Mouse (Mus musculus): Measurements from ENCODE around the gene Eef1akmt2. TPM values are rescaled to one million over a fixed set of nuclear protein-coding genes. Genes with fewer than 3 reads are reported as not detected.
A peak's percentile ranks its signal among the peaks of the same experiment; 100 is the strongest.

Gene Eef1akmt2
- polyA plus RNA-seq, 1 experiment from 2014 or later: 97.0 TPM

DNA sequence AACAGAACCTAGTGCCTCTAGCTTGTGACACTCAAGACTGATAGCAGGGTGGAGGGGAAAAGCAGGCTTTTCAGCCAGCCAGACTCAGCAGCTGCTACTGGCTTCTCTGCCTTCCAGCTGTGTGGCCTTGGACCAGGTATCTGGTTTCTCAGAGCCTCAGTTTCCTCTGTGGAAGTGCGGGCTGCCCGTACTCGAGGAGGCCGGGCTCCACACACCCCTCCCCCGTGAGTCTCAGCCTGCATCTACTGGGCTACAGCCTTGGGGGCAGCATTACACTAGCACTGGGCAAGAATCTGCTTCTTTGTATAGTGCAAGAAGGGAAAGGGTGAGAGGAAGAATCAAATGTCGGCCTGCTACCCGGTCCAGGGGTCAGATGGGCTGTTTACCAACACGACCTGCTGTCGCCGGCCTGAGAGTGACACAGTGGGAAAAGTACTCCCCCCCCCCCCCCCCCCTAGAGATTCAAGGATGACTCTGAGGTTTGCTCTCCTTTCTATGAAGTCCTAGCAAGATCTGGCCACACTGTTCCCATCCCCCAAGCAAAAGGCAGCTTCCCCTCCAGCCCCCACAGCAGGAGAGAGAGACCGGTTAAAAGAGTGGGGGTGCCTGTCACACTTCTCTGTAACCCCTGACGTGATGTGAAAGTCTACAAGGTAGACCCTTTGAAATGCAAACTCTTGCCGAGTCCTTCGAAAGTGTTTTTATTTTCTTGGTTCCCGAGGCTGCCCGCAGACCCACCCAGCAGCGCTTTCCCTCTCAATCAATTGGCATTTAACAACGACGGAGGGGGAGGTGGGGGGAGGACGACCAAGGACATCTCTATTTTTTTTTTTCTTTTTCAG lies 43.4 kb downstream of the Eef1akmt2 start:
- WGBS: 4% methylated on average over 20 of the region's 20 CpGs
- Histone ChIP-seq H3K36me3 (ENCODE audit: control insufficient read depth, insufficient read depth) (no peaks in the 10 kb centered on the region), H3K27me3 (replicated peaks; ENCODE audit: control insufficient read depth, insufficient read depth, low read length) (no peaks in the 10 kb centered on the region), H3K4me2 (ENCODE audit: low read length) (peak overlapping the region; percentile 40), H3K9ac (replicated peaks; ENCODE audit: low read depth, low read length) (peak overlapping the region; percentile 35; the same call in 1 of the 2 replicates), H3K4me3 (replicated peaks; ENCODE audit: low read length) (peak overlapping the region; percentile 7), H3K27ac (ENCODE audit: low read length) (peak overlapping the region; percentile 71), H3K9me3 (ENCODE audit: control insufficient read depth, low read length) (no peaks in the 10 kb centered on the region), H3K4me1 (replicated peaks; ENCODE audit: control insufficient read depth, insufficient read depth, low read length) (peaks cover 71% of the 10 kb centered on the region)
- peak; percentile 24; the same call in 1 of the 2 replicates for ATAC-seq

DNA sequence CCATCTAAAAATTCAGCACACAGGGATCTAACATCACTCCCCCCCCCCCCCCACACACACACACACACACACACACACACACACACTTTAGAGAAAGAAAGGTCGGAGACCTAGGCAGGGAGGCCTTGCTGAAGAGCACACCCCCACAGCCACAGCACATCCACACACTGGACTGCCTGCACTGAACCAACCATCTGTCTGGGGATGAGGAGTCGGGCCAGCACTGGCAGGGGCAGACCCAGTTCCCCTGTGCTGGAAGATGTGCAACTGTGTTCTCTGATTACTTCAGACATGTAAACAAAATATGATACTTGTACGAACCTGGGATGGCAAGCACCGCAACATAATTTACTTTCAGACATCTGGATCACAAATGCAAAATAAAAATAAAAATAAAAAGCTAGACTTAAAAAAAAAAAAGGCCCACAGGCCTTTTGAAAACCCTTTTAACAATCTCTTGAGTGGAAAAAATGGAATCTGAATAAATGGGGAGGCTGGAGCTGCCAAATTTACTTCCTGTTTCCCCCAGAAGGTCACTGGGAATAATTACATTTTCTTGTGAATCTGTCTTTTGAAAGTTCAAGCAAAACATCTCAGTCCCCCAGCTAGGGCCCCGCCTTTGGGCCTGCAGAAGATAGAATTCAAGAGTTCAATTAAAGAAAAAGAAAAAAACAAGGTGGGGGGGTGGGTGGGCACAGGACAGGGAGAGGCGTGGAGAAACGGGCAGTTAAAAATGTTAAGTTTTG lies 44.2 kb downstream of the Eef1akmt2 start:
- Histone ChIP-seq H3K9ac (replicated peaks; ENCODE audit: low read depth, low read length) (peak overlapping the region; percentile 35; the same call in 1 of the 2 replicates), H3K27me3 (replicated peaks; ENCODE audit: control insufficient read depth, insufficient read depth, low read length) (no peaks in the 10 kb centered on the region), H3K36me3 (ENCODE audit: control insufficient read depth, insufficient read depth) (no peaks in the 10 kb centered on the region), H3K4me1 (replicated peaks; ENCODE audit: control insufficient read depth, insufficient read depth, low read length) (peaks cover 74% of the 10 kb centered on the region), H3K9me3 (ENCODE audit: control insufficient read depth, low read length) (no peaks in the 10 kb centered on the region), H3K4me3 (replicated peaks; ENCODE audit: low read length) (no peak overlapping the region), H3K27ac (ENCODE audit: low read length) (peak overlapping the region; percentile 71; the same call in 1 of the 2 replicates), H3K4me2 (ENCODE audit: low read length) (peak overlapping the region; percentile 40)
- ATAC-seq: no peak
- 29% methylated on average over 7 of the region's 7 CpGs for WGBS

DNA sequence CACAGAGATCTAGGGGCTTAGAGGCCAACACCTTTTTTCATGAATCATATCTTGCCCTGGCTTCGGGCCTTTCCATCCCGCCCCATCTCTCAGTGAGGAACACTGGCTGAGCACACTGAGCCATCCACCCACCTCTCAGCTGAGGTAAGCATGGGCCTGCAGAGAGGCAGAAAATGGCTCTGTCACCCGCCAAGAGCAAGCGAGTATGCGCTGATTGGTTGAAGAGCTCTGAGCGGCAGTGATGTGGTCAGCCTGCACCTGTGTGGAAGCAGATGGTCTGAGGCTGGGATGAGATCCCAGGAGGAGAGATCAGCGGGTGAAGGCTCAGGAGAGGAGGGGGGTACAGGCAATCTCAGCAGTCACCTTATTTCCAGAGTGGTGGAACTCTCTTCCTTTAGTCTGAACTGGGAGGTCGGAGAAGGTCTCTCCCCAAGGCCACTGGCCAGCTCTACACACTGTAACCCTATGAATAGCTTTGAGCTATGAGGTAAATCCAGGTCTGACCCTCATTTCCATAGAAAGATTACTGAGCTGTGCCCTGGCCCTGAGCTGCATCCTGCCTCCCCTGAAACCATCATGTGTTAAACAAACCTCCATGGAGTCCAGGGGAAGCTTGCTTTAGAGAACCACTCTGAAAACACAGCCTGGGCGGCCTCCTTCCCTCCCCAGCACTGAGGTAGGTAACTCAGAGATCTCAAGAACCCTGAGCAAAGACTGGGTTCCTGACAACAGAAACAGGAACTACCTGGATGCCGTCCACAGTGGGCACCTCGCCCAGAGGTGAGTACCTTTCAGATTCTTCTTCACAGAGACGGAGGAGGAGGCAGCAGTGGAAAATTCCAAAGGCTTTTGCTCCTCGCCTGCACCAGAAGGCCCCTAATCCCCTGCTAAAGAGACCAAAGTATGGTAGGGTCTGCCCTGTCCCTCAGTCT lies 45.3 kb downstream of the Eef1akmt2 start:
- Histone ChIP-seq H3K27me3 (replicated peaks; ENCODE audit: control insufficient read depth, insufficient read depth, low read length) (no peaks in the 10 kb centered on the region), H3K27ac (ENCODE audit: low read length) (peak overlapping the region; percentile 46), H3K4me2 (ENCODE audit: low read length) (no peak overlapping the region), H3K4me3 (replicated peaks; ENCODE audit: low read length) (no peak overlapping the region), H3K4me1 (replicated peaks; ENCODE audit: control insufficient read depth, insufficient read depth, low read length) (peaks cover 72% of the 10 kb centered on the region), H3K9me3 (ENCODE audit: control insufficient read depth, low read length) (no peaks in the 10 kb centered on the region), H3K9ac (replicated peaks; ENCODE audit: low read depth, low read length) (peak overlapping the region; percentile 35; the same call in 1 of the 2 replicates), H3K36me3 (ENCODE audit: control insufficient read depth, insufficient read depth) (no peaks in the 10 kb centered on the region)
- no peak for ATAC-seq
- 49% methylated on average over 13 of the region's 13 CpGs for WGBS

DNA sequence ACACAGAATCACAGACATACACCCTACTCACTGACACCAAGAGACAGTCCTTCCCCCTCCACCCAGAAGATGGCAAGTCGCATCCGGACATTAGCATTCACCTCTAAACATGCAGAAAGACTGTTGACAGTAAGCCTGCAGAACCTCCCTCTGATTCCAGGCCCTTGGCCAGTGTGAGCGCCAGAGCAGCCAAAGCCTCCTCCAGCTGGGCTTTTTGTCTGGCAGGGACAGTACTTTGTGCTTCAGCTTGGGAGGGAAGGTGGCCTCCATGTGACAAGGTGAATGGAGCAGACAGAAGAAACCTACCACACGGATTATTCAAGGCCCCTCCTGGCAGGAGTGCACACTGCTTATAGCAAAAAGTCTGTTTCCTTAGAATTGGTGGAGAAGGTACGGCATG lies 46.2 kb downstream of the Eef1akmt2 start:
- no peaks in the 10 kb centered on the region for H3K9me3 ChIP-seq (ENCODE audit: control insufficient read depth, low read length)
- peak overlapping the region; percentile 60 for H3K27ac ChIP-seq (ENCODE audit: low read length)
- no peaks in the 10 kb centered on the region for H3K27me3 ChIP-seq (replicated peaks; ENCODE audit: control insufficient read depth, insufficient read depth, low read length)
- H3K4me3 ChIP-seq (replicated peaks; ENCODE audit: low read length): no peak overlapping the region
- no peak overlapping the region for H3K4me2 ChIP-seq (ENCODE audit: low read length)
- WGBS: 36% methylated on average over 5 of the region's 5 CpGs
- no peak overlapping the region for H3K9ac ChIP-seq (replicated peaks; ENCODE audit: low read depth, low read length)
- no peaks in the 10 kb centered on the region for H3K36me3 ChIP-seq (ENCODE audit: control insufficient read depth, insufficient read depth)
- ATAC-seq: no peak
- H3K4me1 ChIP-seq (replicated peaks; ENCODE audit: control insufficient read depth, insufficient read depth, low read length): peaks cover 62% of the 10 kb centered on the region

DNA sequence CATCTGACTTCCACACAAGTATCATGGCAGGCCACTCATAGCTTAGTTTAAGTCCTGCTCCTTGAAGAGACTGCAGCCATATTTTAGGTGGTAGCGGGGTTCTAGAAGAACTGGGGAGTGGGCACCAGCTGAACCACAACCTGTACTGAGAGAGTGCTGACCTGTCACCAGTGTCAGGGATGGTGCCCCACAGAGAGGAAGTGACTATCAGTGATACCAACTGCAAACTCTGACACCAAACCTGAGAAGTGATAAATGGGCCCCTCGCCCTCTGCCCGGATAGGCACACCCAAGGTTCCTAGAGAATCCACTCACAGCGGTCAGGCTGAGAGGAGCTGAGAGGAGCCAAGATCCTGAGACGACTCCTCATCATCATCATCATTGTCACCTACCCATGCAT lies 47.5 kb downstream of the Eef1akmt2 start:
- no peaks in the 10 kb centered on the region for H3K27me3 ChIP-seq (replicated peaks; ENCODE audit: control insufficient read depth, insufficient read depth, low read length)
- no peak overlapping the region for H3K27ac ChIP-seq (ENCODE audit: low read length)
- H3K36me3 ChIP-seq (ENCODE audit: control insufficient read depth, insufficient read depth): no peaks in the 10 kb centered on the region
- H3K9me3 ChIP-seq (ENCODE audit: control insufficient read depth, low read length): no peaks in the 10 kb centered on the region
- 94% methylated on average over 5 of the region's 5 CpGs for WGBS
- no peak overlapping the region for H3K9ac ChIP-seq (replicated peaks; ENCODE audit: low read depth, low read length)
- H3K4me2 ChIP-seq (ENCODE audit: low read length): no peak overlapping the region
- H3K4me1 ChIP-seq (replicated peaks; ENCODE audit: control insufficient read depth, insufficient read depth, low read length): peaks cover 51% of the 10 kb centered on the region
- no peak overlapping the region for H3K4me3 ChIP-seq (replicated peaks; ENCODE audit: low read length)
- ATAC-seq: no peak

- peaks cover 48% of the 10 kb centered on the region for H3K4me1 ChIP-seq (replicated peaks; ENCODE audit: control insufficient read depth, insufficient read depth, low read length)
- H3K9ac ChIP-seq (replicated peaks; ENCODE audit: low read depth, low read length): no peak overlapping the region
- no peaks in the 10 kb centered on the region for H3K36me3 ChIP-seq (ENCODE audit: control insufficient read depth, insufficient read depth)
- H3K4me3 ChIP-seq (replicated peaks; ENCODE audit: low read length): no peak overlapping the region
- WGBS: 81% methylated on average over 7 of the region's 7 CpGs
- ATAC-seq: no peak
- H3K27ac ChIP-seq (ENCODE audit: low read length): no peak overlapping the region
- no peaks in the 10 kb centered on the region for H3K27me3 ChIP-seq (replicated peaks; ENCODE audit: control insufficient read depth, insufficient read depth, low read length)
- H3K4me2 ChIP-seq (ENCODE audit: low read length): no peak overlapping the region
- H3K9me3 ChIP-seq (ENCODE audit: control insufficient read depth, low read length): no peaks in the 10 kb centered on the region
Observed at GRCm38 (mm10) chr7:132804461-132804860, 48.0 kb downstream of the Eef1akmt2 start.

GRCm38 (mm10) chr7:132803962-132804361 lies 48.5 kb downstream of the Eef1akmt2 start:
- H3K4me1 ChIP-seq (replicated peaks; ENCODE audit: control insufficient read depth, insufficient read depth, low read length): peaks cover 46% of the 10 kb centered on the region
- WGBS: 81% methylated on average over 3 of the region's 3 CpGs
- ATAC-seq: no peak
- H3K4me2 ChIP-seq (ENCODE audit: low read length): no peak overlapping the region
- H3K4me3 ChIP-seq (replicated peaks; ENCODE audit: low read length): no peak overlapping the region
- no peaks in the 10 kb centered on the region for H3K36me3 ChIP-seq (ENCODE audit: control insufficient read depth, insufficient read depth)
- no peak overlapping the region for H3K27ac ChIP-seq (ENCODE audit: low read length)
- no peaks in the 10 kb centered on the region for H3K9me3 ChIP-seq (ENCODE audit: control insufficient read depth, low read length)
- no peaks in the 10 kb centered on the region for H3K27me3 ChIP-seq (replicated peaks; ENCODE audit: control insufficient read depth, insufficient read depth, low read length)
- no peak overlapping the region for H3K9ac ChIP-seq (replicated peaks; ENCODE audit: low read depth, low read length)

DNA sequence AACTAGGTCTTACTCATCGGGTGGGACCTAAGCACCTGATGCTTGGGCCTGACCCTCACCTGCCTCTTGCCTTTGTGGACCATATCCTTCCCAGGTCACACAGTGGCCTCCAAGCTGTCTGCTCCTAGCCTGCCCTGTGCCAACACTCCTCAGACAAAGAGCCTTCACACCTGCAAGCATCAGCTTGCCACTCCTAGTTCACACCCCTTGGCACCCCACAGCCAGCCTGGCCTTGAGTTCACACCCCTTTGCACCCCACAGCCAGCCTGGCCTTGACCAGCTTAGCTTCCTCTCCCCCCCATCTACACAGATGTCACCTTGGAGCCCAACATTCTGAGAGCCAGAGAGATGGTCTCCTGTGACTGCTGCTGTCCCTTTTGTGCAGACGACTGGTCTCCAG lies 49.1 kb downstream of the Eef1akmt2 start:
- WGBS: 91% methylated on average over 2 of the region's 2 CpGs
- Histone ChIP-seq H3K4me3 (replicated peaks; ENCODE audit: low read length) (no peak overlapping the region), H3K9ac (replicated peaks; ENCODE audit: low read depth, low read length) (no peak overlapping the region), H3K9me3 (ENCODE audit: control insufficient read depth, low read length) (no peaks in the 10 kb centered on the region), H3K36me3 (ENCODE audit: control insufficient read depth, insufficient read depth) (no peaks in the 10 kb centered on the region), H3K27me3 (replicated peaks; ENCODE audit: control insufficient read depth, insufficient read depth, low read length) (no peaks in the 10 kb centered on the region), H3K4me1 (replicated peaks; ENCODE audit: control insufficient read depth, insufficient read depth, low read length) (peaks cover 39% of the 10 kb centered on the region), H3K4me2 (ENCODE audit: low read length) (no peak overlapping the region), H3K27ac (ENCODE audit: low read length) (no peak overlapping the region)
- no peak for ATAC-seq

Data from forebrain, embryonic 16.5 days (tissue).